Mouse (Mus musculus) natural killer cell, adult 2 months (primary cell): Measurements from ENCODE around the gene Tnf.
A peak's percentile ranks its signal among the peaks of the same experiment; 100 is the strongest.
"Not testable (repeated sequence)": the region's sequence is repeated elsewhere in the genome, so short reads cannot be mapped to it uniquely, and the experiment has no call there.

ENCODE experiments used
- DNase-seq, 2 experiments: peaks; one replicate each; pipeline ENCODE4 v3.0.0; 2022; ENCODE audit warnings: low spot score in 2 of 2

Tnf gene

DNA sequence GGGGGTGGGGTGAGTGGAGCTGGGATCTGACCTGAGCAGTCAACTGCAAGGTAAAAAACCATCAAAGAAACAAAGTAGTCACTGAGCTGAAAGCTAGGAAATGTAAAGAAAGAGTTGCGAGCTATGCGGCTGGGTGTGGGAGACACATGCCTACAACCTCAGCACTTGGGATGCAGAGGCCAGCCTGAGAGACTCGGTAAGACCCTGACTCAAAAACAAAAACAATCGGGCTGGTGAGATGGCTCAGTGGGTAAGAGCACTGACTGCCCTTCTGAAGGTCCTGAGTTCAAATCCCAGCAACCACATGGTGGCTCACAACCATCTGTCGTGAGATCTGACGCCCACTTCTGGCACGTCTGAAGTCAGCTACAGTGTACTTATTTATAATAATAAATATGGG is 32.3 kb upstream of the Tnf start:
- not testable (repeated sequence) for DNase-seq

DNA sequence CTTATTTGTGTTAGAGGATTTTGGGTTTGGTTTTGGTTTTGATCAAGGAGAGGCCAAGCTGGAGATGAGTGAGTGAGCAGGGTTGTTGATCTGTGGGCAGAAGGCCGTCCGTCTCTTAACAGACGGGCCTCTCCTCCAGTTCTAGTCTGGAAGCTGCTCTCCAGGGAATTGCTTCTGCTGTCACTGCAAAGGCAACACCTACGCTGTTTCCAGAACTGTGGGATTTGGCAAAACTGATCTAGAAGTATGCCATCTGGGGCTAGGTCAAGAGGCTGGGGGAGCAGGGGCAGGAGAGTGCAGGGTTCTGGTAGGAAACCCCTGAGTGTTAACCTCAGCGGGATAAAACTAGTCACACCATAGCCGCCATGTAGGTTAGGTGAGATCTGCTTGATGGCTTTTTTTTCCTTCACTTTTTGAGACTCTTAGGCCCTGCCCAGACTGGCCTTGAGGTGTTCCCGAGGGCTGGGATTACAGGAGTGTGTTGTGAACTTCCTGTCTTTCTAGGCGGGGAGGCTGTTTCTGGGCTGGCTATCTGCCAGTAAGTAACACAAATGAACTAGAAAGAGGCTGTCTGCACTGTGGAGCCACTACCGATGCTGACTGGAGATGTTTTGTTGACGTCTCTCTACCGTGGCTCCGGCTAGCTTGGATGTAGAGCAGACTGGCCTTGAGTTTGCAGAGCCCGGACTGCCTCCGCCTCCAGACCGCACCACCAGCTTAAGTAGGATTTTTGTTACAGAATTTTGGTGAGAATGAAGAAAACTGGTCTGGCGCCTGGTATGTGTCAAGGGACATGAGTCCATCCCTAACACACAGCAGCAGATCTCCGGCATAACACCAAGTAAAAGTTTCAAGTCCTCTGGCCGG is 31.5 kb upstream of the Tnf start, which contains the start of gene Atp6v1g2:
TSS of gene Atp6v1g2 (plus strand) at position 547 of the 867 bp plus-strand sequence.
- peak in 1 of 2 experiments; percentile 56 for DNase-seq

DNA sequence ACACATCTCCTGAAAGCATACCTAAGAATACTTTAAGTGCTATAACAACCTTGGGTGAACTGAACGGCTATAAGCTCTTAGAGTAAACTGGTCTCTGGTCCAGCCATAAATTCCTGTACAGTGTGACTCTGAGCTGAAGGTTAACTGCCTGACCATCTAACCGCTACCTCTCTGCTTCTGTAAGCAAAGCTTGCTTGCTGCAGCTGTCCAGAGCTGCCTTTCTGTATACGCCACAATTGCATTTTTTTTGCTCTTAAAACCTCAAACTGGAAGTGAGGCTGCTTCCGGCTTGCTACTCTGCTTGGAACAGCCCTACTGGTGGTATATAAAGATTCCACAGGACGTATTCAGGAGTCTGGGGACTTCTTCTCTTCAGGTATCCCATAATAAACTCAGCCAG is 30.9 kb upstream of the Tnf start:
- peak; percentile 51 to 56 for DNase-seq

DNA sequence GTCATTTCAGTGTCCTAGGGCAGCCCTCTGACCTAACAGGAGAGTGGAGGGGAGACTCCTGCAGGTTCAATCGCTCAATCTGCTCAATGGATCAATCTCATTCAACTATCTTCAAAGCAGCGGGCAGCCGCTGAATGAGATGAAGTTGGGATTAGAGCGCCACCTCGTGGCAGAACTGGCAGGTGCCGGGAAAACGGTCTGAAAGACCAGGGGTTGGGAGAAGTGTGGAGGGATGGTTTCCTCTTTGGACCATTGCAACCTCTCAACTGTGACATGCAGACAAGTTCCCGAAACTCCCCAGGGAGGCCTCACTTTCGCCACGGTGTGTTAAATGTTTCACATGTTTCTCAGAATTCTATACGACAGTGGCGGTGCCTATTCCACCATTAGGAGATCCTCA is 30.2 kb upstream of the Tnf start:
- peak; percentile 76 to 84 for DNase-seq

DNA sequence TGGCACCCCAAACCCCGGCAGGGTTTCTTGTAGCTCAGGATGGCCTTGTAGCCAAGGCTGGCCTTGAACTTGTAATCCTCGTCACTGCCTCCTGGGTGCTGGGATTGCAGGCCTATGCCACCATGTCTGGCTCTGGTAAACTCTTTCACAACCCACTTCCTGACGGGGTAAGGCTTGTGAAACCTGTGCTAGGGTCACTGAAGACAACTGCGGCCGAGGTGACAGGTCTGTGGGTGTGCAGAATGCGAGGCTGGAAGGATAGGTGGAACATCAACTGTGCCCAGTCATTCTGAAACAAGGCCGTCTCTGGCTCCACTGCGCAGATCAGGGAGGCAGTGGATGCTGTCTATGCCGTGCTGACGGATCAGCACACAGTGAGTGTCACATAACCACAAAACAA is 29.2 kb upstream of the Tnf start:
- DNase-seq: peak; percentile 83 to 94

DNA sequence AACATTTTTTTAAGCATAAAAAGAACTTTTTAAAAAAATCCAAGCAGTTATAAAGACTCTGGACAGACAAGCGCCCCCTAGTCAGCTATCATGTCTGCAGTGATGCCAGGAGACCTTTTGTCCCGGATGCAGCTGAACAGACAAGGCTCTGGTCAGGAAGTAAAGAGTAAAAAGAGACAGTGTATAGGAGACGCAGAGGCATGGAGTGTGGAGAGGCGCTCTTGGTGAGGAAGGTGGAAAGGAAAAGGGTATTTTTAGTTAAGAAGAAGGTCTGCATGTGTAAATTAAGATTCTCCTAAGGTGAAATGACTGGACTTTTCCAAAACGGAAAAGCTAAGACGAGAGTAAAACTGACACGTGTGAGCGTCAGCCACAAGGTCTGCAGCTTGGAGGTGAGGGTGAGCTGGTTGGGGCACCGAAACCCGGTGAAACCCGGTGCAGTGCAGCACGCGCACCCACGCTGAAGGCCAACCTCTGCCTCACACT is 24.8 kb upstream of the Tnf start:
- DNase-seq: no peak

DNA sequence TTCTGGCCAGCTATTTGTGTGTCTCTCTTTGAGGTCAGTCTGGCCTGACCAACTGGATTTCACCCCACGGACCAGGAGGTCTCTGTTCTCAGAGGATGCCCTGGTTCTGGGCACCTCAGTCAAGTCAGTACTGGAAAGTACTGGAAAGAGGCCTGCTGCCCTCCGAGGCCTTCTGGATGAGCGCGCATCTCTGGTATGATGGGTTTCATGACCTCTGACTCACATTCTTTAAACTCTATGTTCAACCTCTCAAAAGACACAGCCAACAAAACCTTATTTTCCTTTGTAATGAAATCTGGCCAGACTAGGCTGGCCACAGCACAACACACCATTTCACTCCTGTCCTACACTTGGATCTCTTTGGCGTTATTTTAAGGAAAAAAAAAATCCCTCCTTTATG is 23.6 kb upstream of the Tnf start:
- no peak for DNase-seq

DNA sequence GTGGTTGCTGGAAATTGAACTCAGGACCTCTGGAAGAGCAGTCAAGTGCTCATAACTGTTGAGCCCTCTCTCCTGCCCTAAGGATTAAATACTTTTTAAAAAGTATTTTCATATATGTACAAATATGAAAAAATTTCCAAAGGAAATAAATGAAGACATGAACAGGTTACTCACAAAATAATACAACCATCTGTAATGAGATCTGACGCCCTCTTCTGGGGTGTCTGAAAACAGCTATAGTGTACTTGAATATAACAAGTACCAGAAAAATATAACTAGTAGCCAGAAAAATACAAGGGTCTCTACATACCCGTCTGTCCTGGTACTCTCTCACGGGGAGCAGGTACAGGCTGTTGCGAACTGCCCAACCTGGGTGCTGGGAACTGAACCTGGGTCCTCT is 22.8 kb upstream of the Tnf start:
- DNase-seq: no peak

DNA sequence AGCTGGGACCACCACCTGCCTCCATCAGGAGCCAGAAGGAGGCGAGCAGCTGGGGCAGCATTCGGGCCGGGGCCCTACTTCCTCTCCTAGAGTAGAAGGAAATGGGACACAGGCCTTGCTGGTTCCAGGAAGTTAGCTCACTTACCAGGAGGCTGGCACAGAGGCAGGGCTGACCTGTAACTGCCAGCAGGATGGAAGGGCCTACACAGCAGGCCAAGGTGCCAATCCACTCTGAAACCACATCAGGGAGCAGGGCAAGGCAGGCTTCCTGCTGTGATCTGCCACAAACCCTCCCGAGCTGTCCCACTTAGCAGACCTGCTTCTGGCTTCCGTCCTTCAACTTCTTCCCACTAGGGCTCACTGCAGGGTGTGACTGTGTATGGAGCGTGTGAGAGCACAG is 20.5 kb upstream of the Tnf start:
- no peak for DNase-seq

DNA sequence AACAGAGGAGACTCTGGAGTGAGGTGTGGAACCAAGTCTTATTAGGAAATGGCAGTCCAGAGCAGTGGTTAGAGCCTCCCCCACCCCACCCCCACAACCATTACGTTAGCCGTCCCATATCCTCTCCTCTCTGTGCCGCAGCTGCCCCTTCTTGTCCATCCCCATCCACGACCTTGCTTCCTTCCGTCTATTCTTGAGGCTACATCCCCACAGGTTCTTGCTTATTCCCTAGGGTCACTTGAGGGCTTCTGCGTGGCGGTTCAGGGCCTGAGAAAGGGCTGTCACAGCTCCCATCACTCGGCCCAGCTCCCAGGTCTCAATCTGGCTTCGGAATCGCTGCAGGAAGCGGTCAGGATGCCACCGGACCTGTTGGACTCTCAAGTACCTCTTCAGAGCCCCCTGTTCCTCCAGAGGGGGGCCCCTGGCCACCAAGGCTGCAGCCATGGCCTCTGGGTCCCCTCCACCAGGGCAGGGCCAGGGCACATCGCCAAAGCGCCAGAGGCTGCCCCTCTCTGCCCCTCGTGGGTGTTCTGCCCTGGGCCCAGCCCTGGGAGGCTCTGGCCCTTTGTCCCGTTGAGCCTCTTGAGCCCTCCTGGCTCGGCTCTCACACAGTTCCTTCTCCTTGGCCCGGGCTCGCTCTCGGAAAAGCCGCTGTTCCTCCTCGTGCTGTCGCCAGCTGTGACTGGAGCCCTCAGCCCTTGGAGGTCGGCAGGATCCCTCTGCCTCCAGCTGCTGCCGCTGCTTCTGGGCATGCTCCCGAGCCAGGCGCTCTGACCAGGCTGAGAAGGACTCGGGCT is 18.5 kb upstream of the Tnf start, which contains the start of gene Gm16181:
TSS of gene Gm16181 (plus strand) at position 679 of the 797 bp plus-strand sequence.
- DNase-seq: no peak

DNA sequence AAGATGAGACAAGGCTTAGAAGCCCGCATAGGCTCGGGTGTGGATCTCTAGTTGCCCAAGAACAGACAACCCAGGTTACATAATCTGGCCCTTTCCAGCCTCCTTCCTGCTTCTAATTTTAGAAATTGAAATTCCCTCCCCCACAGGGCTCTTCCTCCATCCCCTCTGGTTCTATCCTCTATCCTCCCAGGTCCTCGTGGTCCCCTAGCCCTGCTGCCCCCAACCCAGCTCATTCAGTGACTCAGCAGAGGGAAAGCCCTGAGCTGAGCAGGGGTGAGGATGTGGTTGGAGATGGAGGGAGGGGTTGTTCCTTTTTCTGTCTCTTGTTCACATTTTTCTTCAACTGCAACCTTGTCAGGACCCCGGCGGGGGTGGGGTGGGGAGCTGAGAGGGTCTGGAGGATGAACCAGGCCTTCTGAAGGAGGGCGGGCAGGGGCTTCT is 17.8 kb upstream of the Tnf start:
- DNase-seq: peak; percentile 63 to 64

DNA sequence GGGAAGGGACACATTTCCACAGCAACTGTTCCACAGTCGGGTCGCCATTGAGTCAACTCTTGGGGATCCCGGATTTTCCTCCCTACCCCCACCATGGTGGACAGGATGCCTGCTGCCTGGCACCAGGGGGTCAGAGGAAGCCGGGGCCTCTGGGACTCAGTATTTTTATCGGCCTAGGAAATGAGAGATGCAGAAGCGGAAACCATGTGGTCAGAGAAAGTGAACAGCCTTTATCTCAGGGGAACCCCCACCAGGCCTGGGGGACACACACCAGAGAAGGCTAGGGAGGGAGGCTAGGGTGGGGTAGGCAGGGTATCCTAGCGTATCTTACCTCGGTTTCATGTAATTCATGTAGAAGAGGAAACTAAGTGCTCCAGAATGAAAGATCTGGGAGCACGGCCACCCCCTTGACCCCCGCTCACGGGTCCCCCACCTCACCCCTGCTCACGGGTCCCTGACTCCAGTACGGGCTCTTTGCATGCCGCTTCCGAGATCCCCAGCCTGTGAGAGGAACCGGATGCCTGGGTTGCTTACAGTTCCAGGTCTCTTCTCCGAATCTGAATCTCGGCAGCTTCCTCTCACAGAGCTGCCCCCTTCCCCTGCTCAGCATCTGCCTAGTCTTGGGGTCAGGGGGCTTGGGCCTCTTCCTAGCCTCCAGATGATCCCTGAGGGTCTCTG is 16.8 kb upstream of the Tnf start:
- peak; percentile 79 to 80 for DNase-seq

DNA sequence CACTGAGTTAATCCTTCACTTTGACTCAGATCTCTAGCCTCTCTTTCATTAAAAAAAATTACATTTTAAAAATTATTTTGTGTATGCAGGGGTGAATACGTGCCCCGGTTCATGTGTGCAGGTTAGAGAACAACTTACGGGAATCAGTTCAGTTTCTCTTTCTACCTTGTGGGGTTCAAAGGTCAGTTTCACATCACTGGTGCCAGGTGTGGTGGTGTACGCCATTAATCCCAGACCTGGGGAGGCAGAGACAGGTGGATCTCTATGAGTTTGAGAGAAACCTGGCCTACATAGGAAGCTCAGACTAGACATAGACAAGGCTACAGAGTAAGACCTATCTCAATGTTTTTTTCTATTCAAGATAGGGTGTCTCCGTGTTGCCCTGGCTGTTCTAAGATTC is 11.3 kb upstream of the Tnf start:
- DNase-seq: no peak

DNA sequence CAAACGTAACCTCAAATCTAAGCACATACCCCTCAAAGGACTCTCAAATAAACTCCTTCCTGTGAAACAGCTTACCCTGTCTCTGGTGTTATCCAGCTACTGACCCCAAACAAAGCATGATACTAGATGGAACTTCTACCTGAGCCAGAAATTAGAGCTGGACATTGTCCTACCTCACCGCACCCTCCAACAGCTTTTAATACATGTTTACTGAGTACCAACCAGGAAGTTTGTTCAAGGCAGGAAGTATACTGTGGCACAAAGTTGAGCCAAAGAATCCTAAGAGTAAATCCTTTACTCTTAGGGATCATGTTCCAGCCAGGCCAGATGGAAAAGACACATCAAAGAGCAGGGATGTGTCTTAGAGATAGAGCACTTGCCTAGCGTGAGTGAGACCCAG is 8.8 kb upstream of the Tnf start:
- no peak for DNase-seq

DNA sequence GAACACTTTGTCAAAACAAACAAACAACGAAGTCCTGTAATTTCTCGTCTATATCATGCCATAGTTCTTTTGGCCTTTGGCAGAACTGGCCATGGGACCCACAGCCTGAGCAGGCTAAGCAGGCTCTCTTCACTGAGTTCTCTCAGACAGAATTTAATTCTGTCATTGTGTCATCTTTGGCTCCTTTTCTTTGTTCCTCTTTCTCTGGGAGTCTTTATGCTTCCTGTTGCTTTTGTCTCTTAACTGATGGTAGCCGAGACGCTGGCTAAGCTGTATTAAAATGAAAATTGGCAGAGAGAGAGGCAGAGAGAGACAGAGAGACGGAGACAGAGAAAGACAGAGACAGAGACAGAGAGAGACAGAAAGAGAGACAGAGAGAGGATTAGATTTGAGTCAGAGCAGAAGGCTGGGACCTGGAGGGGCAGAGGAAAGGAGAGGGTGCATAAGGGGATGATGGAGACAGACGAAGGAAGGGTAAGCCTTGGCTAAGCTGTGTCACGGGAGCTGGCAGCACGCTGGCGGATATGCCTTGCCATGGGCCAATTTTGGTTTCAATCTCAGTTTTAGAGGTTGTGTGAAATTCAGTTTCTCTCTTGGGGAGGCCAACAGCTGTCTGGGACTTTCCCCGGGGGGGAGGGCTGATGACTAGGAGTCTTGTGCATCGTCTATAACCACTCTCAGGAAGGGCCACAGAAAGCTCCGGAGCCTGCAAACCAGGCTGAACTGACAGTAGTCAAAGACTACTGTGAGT is 8.2 kb upstream of the Tnf start:
- DNase-seq: peak; percentile 89

DNA sequence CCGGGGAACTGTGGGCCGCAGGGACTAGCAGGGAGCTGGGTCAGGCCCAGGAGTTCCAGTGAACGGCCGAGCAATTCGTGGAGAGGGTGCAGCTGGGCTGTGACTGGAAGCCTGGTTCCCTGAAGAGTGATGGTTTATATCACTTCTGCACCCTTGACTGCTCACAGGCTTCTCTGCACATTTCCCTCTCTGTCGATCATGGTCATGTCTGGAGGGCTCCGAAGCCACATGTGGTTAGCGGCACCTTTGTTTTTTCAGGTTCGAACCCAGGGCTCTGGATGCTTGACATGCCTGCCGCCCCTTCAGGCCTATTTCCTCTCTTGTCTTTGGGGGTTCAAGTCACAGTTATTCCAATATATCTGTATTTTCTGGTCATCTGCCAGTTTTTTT is 3.6 kb upstream of the Tnf start:
- peak in 1 of 2 experiments; percentile 44 for DNase-seq

DNA sequence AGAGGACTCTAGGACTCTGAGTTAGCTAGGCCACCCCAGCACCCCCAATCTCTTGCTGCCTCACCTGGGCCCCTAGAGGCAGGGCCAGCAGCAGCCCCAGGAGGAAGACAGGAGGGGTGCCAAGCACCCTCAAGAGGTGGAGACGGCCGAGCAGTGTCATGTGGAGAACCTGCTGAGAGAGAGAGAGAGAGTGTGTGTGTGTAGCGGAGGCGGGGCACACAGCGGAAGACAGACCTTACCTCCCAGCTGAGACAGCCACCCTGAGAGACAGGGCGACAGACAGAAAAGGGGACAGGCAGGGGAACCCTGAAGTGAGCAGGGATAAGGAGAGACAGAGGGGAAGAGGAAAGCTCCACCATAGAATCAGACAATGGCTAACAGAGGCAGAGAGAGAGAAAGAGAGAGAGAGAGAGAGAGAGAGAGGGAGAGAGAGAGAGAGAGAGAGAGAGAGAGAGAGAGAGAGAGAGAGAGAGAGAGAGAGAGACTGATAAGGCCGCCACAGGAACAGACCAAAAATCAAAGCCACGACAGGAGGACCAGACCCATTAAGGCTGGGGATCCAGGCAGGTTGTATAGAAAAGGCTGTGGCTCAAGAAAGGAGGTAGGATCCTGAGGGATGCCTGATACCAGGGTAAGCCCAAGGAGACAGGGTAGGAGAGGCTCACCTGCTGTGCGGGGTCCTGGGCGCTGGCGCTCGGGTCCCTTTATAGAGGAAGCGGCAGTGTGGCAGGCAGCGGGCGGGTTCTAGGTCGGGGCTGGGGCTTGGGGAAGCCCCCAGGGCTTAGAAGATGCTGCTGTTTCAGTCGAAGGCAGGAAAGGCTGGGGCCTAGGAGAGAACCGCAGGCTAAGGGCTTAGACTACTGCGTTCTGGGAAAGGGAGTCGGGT is 2.9 kb upstream of the Tnf start, which contains the start of gene Lta:
TSS of gene Lta (minus strand) at position 858 of the 886 bp plus-strand sequence.
- peak; percentile 63 to 77 for DNase-seq

DNA sequence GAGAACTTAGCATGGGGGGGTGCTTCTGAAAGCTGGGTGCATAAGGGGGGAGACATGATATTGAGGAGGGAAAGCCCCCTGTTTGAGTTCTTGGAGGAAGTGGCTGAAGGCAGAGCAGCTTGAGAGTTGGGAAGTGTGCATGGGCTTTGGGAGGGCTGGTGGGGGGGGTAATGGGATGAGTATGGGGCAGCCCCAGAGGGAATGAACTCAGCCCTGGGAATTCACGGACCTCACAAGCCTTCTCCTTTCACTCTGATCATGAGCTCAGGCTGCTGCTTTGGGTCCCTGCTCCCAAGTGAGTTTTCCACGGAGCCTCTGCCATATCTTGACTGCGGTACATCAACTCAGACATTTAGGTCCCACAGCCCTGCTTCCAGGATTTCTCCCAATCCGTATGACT is 635 bp upstream of the Tnf start:
- DNase-seq: no peak

DNA sequence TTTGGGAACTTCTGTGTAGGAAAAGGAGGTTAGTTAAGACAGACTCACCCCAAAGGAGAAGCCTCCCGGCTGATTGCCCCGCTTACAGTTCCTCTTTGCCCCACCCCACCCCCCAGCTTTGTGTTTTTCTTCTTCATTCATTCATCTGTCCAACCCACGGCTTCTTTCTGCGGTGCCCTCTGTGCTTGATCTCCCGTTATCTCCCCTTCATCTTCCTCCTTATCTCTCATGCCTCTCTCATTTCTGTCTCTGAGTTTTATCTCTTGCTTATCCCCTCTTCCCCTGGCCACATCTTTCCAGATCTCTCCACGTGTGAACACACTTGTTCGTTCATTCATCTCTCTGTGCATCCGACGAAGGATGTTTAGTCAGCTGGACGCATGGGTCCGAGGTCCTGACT is 679 bp downstream of the Tnf start:
- DNase-seq: no peak

DNA sequence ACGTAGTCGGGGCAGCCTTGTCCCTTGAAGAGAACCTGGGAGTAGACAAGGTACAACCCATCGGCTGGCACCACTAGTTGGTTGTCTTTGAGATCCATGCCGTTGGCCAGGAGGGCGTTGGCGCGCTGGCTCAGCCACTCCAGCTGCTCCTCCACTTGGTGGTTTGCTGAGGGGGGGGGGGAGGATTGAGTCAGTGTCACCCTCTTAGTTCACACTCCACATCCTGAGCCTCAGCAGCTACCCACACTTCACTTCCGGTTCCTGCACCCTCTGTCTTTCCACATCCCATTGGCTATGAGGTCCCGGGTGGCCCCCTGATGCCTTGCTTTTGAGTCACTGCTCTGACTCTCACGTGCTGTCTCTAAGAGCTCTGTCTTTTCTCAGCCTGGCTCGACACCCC is 1.4 kb downstream of the Tnf start:
- peak; percentile 88 to 89 for DNase-seq
